Mouse (Mus musculus): ENCODE measurements around the gene Uhrf1.

DNA sequence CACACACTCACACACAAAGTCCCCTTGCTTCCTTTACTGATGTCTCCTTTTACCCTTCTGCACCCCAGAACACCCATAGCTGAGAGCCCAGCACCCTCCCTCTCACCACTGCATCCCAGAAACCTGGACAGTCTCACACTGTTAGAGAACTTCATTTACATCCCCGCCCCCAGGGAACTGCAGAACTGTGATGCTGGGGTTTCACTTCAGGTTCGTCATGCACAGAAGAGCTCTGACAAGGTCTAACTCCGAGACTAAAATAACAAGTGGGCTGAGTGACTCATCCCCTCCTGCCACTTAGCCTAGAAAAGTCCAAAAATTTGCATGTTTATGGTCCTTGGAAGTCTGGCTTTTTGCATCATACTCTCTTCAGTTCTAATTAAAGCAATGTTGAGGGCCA, 36.9 kb upstream of the Uhrf1 start:
- TF ChIP-seq GATA1 (IDR thresholded peaks at IDR 0.05; ENCODE audit: borderline replicate concordance, low read length): no peak
- no peak for TF ChIP-seq CTCF (IDR thresholded peaks at IDR 0.05; ENCODE audit: low read depth, low read length)
